Mouse (Mus musculus) embryonic facial prominence, embryonic 15.5 days (tissue): ENCODE results near the gene Smim6. TPM values are rescaled to one million over a fixed set of nuclear protein-coding genes. Genes with fewer than 3 reads are reported as not detected.

Experiments
- ATAC-seq: fragments of 200-750 bp; cut with Nextera tagmentation; 2 replicates; pipeline ENCODE4 v1.8.0; 2017; ENCODE audit warnings: low read depth, moderate TSS enrichment; ENCODE audit not compliant: insufficient number of reproducible peaks, low FRiP score, low TSS enrichment
- H3K27ac ChIP-seq: fragments of 300-500 bp; sonication (generic); replicated peaks from 2 replicates; pipeline ENCODE4 v1.5.1; 2015; ENCODE audit warnings: mild to moderate bottlenecking, inconsistent platforms
- H3K27me3 ChIP-seq: fragments of 300-500 bp; sonication (generic); 2 replicates; pipeline ENCODE4 v1.6.1; 2015; ENCODE audit warnings: inconsistent platforms
- H3K36me3 ChIP-seq: fragments of 300-500 bp; sonication (generic); 2 replicates; pipeline ENCODE4 v1.6.1; 2015; ENCODE audit warnings: mild to moderate bottlenecking, inconsistent platforms
- H3K4me1 ChIP-seq: fragments of 300-500 bp; sonication (generic); 2 replicates; pipeline ENCODE4 v1.6.1; 2015; ENCODE audit warnings: inconsistent platforms
- H3K4me2 ChIP-seq: fragments of 300-500 bp; sonication (generic); replicated peaks from 2 replicates; pipeline ENCODE4 v1.6.1; 2015; ENCODE audit warnings: mild to moderate bottlenecking, inconsistent platforms
- H3K4me3 ChIP-seq: fragments of 300-500 bp; sonication (generic); replicated peaks from 2 replicates; pipeline ENCODE4 v1.5.1; 2015; ENCODE audit warnings: mild to moderate bottlenecking, inconsistent platforms
- H3K9ac ChIP-seq: fragments of 300-500 bp; sonication (generic); 2 replicates; pipeline ENCODE4 v1.6.1; 2015; ENCODE audit warnings: inconsistent platforms
- H3K9me3 ChIP-seq: fragments of 300-500 bp; sonication (generic); replicated peaks from 2 replicates; pipeline ENCODE4 v1.6.1; 2016; ENCODE audit warnings: inconsistent platforms
- WGBS: fragments of 180-500 bp; shearing (Covaris S2); methylation state at CpG from one replicate; pipeline ENCODE4 v1.1.7; 2015; 5-methylcytosine and 5-hydroxymethylcytosine counted together
- polyA plus RNA-seq: library from polyadenylated mRNA; unstranded; fragments of >200 nt; fragmentation: Nextera tagmentation; extraction: Ambion mirVana; gene quantifications from 2 replicates; pipeline ENCODE4 v1.2.1, GENCODE M21; 2015

Gene Smim6
- polyA plus RNA-seq = 1.6 and 2.6 TPM in 2 replicates

- no peak within 1 kb of the TSS for H3K4me2 ChIP-seq
- 68% methylated on average over 11 of the region's 11 CpGs for WGBS
- H3K36me3 ChIP-seq = peaks cover 30% of the 10 kb centered on the region; the same call in 1 of the 2 replicates
- no peak for ATAC-seq
- no peak within 1 kb of the TSS for H3K9ac ChIP-seq
- H3K9me3 ChIP-seq = no peaks in the 10 kb centered on the region
- H3K4me1 ChIP-seq = no peaks in the 10 kb centered on the region
- no peak within 1 kb of the TSS for H3K4me3 ChIP-seq
- H3K27ac ChIP-seq = 0 out of 2 replicates have a peak within 1 kb of the TSS, but pooled peaks have one; percentile 1
- no peaks in the 10 kb centered on the region for H3K27me3 ChIP-seq
Measured at GRCm38 (mm10) chr11:115911632-115912376, at the start of gene Smim6. Gene Smim6 (plus strand): TSS chr11:115912017.

GRCm38 (mm10) chr11:115863895-115864294, 47.9 kb upstream of the Smim6 start:
- 77% methylated on average over 8 of the region's 8 CpGs for WGBS
- no peaks in the 10 kb centered on the region for H3K9me3 ChIP-seq
- H3K27me3 ChIP-seq = peaks cover 36% of the 10 kb centered on the region
- no peak overlapping the region for H3K4me2 ChIP-seq
- peaks cover 12% of the 10 kb centered on the region for H3K4me1 ChIP-seq
- H3K9ac ChIP-seq = no peak overlapping the region
- no peaks in the 10 kb centered on the region for H3K36me3 ChIP-seq
- H3K27ac ChIP-seq = no peak overlapping the region
- ATAC-seq = no peak
- no peak overlapping the region for H3K4me3 ChIP-seq

- H3K9ac ChIP-seq = no peak overlapping the region
- H3K27ac ChIP-seq = no peak overlapping the region
- no peaks in the 10 kb centered on the region for H3K36me3 ChIP-seq
- H3K9me3 ChIP-seq = no peaks in the 10 kb centered on the region
- H3K4me1 ChIP-seq = no peaks in the 10 kb centered on the region
- no peaks in the 10 kb centered on the region for H3K27me3 ChIP-seq
- 66% methylated on average over 8 of the region's 8 CpGs for WGBS
- H3K4me2 ChIP-seq = no peak overlapping the region
- ATAC-seq = no peak
- H3K4me3 ChIP-seq = no peak overlapping the region
Measured at GRCm38 (mm10) chr11:115869393-115869792, 42.4 kb upstream of the Smim6 start.

GRCm38 (mm10) chr11:115872437-115872836, 39.4 kb upstream of the Smim6 start:
- WGBS = 62% methylated on average over 4 of the region's 4 CpGs
- Histone ChIP-seq H3K4me1 (no peaks in the 10 kb centered on the region), H3K36me3 (no peaks in the 10 kb centered on the region), H3K9me3 (no peaks in the 10 kb centered on the region), H3K4me3 (no peak overlapping the region), H3K27ac (no peak overlapping the region), H3K9ac (no peak overlapping the region), H3K27me3 (no peaks in the 10 kb centered on the region), H3K4me2 (no peak overlapping the region)
- no peak for ATAC-seq

- Histone ChIP-seq H3K9ac (no peak overlapping the region), H3K4me3 (no peak overlapping the region), H3K27ac (no peak overlapping the region), H3K4me1 (no peaks in the 10 kb centered on the region), H3K36me3 (no peaks in the 10 kb centered on the region), H3K9me3 (no peaks in the 10 kb centered on the region), H3K4me2 (no peak overlapping the region), H3K27me3 (no peaks in the 10 kb centered on the region)
- WGBS = 93% methylated on average over 3 of the region's 3 CpGs
- no peak for ATAC-seq
Measured at GRCm38 (mm10) chr11:115875935-115876334, 35.9 kb upstream of the Smim6 start.

- 68% methylated on average over 5 of the region's 5 CpGs for WGBS
- Histone ChIP-seq H3K4me1 (no peaks in the 10 kb centered on the region), H3K36me3 (no peaks in the 10 kb centered on the region), H3K27ac (no peak overlapping the region), H3K27me3 (no peaks in the 10 kb centered on the region), H3K4me3 (no peak overlapping the region), H3K9me3 (no peaks in the 10 kb centered on the region), H3K4me2 (no peak overlapping the region), H3K9ac (no peak overlapping the region)
- no peak for ATAC-seq
Measured at GRCm38 (mm10) chr11:115876438-115876837, 35.4 kb upstream of the Smim6 start.

- no peak for ATAC-seq
- H3K27me3 ChIP-seq = no peaks in the 10 kb centered on the region
- no peak overlapping the region for H3K9ac ChIP-seq
- 61% methylated on average over 6 of the region's 6 CpGs for WGBS
- no peak overlapping the region for H3K27ac ChIP-seq
- no peaks in the 10 kb centered on the region for H3K36me3 ChIP-seq
- H3K9me3 ChIP-seq = no peaks in the 10 kb centered on the region
- no peak overlapping the region for H3K4me2 ChIP-seq
- no peak overlapping the region for H3K4me3 ChIP-seq
- no peaks in the 10 kb centered on the region for H3K4me1 ChIP-seq
Measured at GRCm38 (mm10) chr11:115877174-115877755, 34.6 kb upstream of the Smim6 start.

- no peaks in the 10 kb centered on the region for H3K4me1 ChIP-seq
- H3K4me2 ChIP-seq = no peak overlapping the region
- H3K9ac ChIP-seq = no peak overlapping the region
- H3K9me3 ChIP-seq = no peaks in the 10 kb centered on the region
- peaks cover 5% of the 10 kb centered on the region for H3K27me3 ChIP-seq
- 81% methylated on average over 8 of the region's 8 CpGs for WGBS
- no peak overlapping the region for H3K4me3 ChIP-seq
- no peak overlapping the region for H3K27ac ChIP-seq
- H3K36me3 ChIP-seq = no peaks in the 10 kb centered on the region
- ATAC-seq = no peak
Measured at GRCm38 (mm10) chr11:115878071-115878470, 33.7 kb upstream of the Smim6 start.

- no peak for ATAC-seq
- H3K27me3 ChIP-seq = peaks cover 17% of the 10 kb centered on the region
- WGBS = 19% methylated on average over 5 of the region's 5 CpGs
- no peaks in the 10 kb centered on the region for H3K4me1 ChIP-seq
- no peaks in the 10 kb centered on the region for H3K9me3 ChIP-seq
- no peak overlapping the region for H3K9ac ChIP-seq
- no peak overlapping the region for H3K27ac ChIP-seq
- no peak overlapping the region for H3K4me3 ChIP-seq
- H3K36me3 ChIP-seq = no peaks in the 10 kb centered on the region
- no peak overlapping the region for H3K4me2 ChIP-seq
Measured at GRCm38 (mm10) chr11:115881002-115881401, 30.8 kb upstream of the Smim6 start.

- Histone ChIP-seq H3K9ac (no peak overlapping the region), H3K9me3 (no peaks in the 10 kb centered on the region)
- 30% methylated on average over 16 of the region's 17 CpGs for WGBS
Measured at GRCm38 (mm10) chr11:115883251-115883650, 28.6 kb upstream of the Smim6 start.

GRCm38 (mm10) chr11:115884361-115884760, 27.5 kb upstream of the Smim6 start:
- 86% methylated on average over 3 of the region's 3 CpGs for WGBS

More at GRCm38 (mm10) chr11:115883251-115883650, 28.6 kb upstream of the Smim6 start:
- ATAC-seq = no peak
- Histone ChIP-seq H3K4me1 (no peaks in the 10 kb centered on the region), H3K4me2 (0 out of 2 replicates have a peak overlapping the region, but pooled peaks have one; percentile 1), H3K27me3 (peaks cover 17% of the 10 kb centered on the region), H3K27ac (no peak overlapping the region), H3K4me3 (no peak overlapping the region), H3K36me3 (no peaks in the 10 kb centered on the region)

More at GRCm38 (mm10) chr11:115884361-115884760, 27.5 kb upstream of the Smim6 start:
- peaks cover 17% of the 10 kb centered on the region for H3K27me3 ChIP-seq
- no peak overlapping the region for H3K4me2 ChIP-seq
- no peaks in the 10 kb centered on the region for H3K36me3 ChIP-seq
- no peak overlapping the region for H3K27ac ChIP-seq
- H3K4me1 ChIP-seq = peaks cover 5% of the 10 kb centered on the region; the same call in 1 of the 2 replicates
- H3K9me3 ChIP-seq = no peaks in the 10 kb centered on the region
- H3K9ac ChIP-seq = no peak overlapping the region
- ATAC-seq = no peak
- no peak overlapping the region for H3K4me3 ChIP-seq
